Mouse (Mus musculus): ENCODE results near the gene Afdn. TPM values are rescaled to one million over a fixed set of nuclear protein-coding genes. Genes with fewer than 3 reads are reported as not detected.

The Afdn gene
- polyA plus RNA-seq, 1 experiment from 2014 or later, result 64.3 TPM

GRCm38 (mm10) chr17:13732685-13733084 lies 27.7 kb upstream of the Afdn start:
- Histone ChIP-seq H3K9me3 (replicated peaks; ENCODE audit: control insufficient read depth, low read length) (no peaks in the 10 kb centered on the region), H3K36me3 (replicated peaks; ENCODE audit: control insufficient read depth, insufficient read depth, low read depth, low read length) (no peaks in the 10 kb centered on the region), H3K4me2 (ENCODE audit: low read depth, low read length) (no peak overlapping the region), H3K27ac (replicated peaks; ENCODE audit: low read depth, low read length) (no peak overlapping the region), H3K4me3 (ENCODE audit: low read depth, low read length) (no peak overlapping the region), H3K9ac (replicated peaks; ENCODE audit: low read length) (no peak overlapping the region), H3K4me1 (ENCODE audit: control insufficient read depth, insufficient read depth, low read length) (no peaks in the 10 kb centered on the region), H3K27me3 (ENCODE audit: control insufficient read depth, insufficient read depth, low read length) (no peaks in the 10 kb centered on the region)
- ATAC-seq (replicated peaks; ENCODE audit: insufficient number of reproducible peaks, low FRiP score, low TSS enrichment, low read depth), result no peak
- WGBS, result 52% methylated on average over 8 of the region's 8 CpGs
- DNase-seq (ENCODE audit: low spot score), result no peak

DNA sequence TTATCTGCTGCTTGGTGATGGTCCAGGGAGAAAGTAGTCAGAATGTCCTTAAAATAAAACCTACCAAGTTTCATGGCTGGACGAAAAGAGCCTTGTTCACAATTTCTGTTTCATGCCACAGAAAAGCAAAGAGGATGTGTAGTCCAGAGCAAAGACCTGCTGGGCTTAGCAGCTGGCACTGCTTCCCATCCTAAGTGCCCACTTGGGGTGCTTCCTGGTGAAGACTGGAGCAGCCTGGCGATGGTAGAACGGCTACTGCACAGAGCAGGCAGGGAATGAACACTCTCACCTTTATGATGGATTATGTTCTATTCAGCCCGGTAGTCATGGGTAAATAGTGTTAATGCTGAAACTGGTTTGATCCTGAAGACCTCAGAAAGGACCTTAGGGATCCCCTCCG lies 26.4 kb upstream of the Afdn start:
- no peaks in the 10 kb centered on the region for H3K9me3 ChIP-seq (replicated peaks; ENCODE audit: control insufficient read depth, low read length)
- H3K36me3 ChIP-seq (replicated peaks; ENCODE audit: control insufficient read depth, insufficient read depth, low read depth, low read length), result no peaks in the 10 kb centered on the region
- no peak for DNase-seq (ENCODE audit: low spot score)
- H3K4me3 ChIP-seq (ENCODE audit: low read depth, low read length), result no peak overlapping the region
- 89% methylated on average over 5 of the region's 5 CpGs for WGBS
- H3K27ac ChIP-seq (replicated peaks; ENCODE audit: low read depth, low read length), result no peak overlapping the region
- no peak overlapping the region for H3K9ac ChIP-seq (replicated peaks; ENCODE audit: low read length)
- no peaks in the 10 kb centered on the region for H3K4me1 ChIP-seq (ENCODE audit: control insufficient read depth, insufficient read depth, low read length)
- no peak overlapping the region for H3K4me2 ChIP-seq (ENCODE audit: low read depth, low read length)
- H3K27me3 ChIP-seq (ENCODE audit: control insufficient read depth, insufficient read depth, low read length), result no peaks in the 10 kb centered on the region
- ATAC-seq (replicated peaks; ENCODE audit: insufficient number of reproducible peaks, low FRiP score, low TSS enrichment, low read depth), result no peak

DNA sequence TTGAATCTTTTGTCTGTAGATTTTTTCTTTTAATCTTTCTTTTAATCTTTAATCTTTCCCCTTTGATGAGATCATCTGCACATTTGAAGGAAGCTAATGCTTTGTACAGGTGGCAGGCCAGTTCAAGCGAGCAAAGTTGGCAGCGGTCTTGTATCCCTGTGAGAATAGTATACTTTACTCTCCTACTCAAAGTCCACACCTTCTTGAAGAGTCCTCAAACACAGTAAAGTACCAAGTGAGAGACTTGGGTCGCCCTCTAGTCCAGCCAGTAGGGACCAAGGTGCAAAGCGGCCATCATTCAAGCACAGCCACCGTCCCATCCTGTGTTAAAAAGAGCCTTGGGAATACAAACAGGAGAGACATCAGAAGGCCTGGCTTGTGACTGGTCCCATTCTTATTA lies 25.3 kb upstream of the Afdn start:
- Histone ChIP-seq H3K4me1 (ENCODE audit: control insufficient read depth, insufficient read depth, low read length) (no peaks in the 10 kb centered on the region), H3K36me3 (replicated peaks; ENCODE audit: control insufficient read depth, insufficient read depth, low read depth, low read length) (no peaks in the 10 kb centered on the region), H3K4me3 (ENCODE audit: low read depth, low read length) (no peak overlapping the region), H3K9me3 (replicated peaks; ENCODE audit: control insufficient read depth, low read length) (no peaks in the 10 kb centered on the region), H3K27me3 (ENCODE audit: control insufficient read depth, insufficient read depth, low read length) (no peaks in the 10 kb centered on the region), H3K27ac (replicated peaks; ENCODE audit: low read depth, low read length) (no peak overlapping the region), H3K9ac (replicated peaks; ENCODE audit: low read length) (no peak overlapping the region), H3K4me2 (ENCODE audit: low read depth, low read length) (no peak overlapping the region)
- 93% methylated on average over 5 of the region's 5 CpGs for WGBS
- no peak for ATAC-seq (replicated peaks; ENCODE audit: insufficient number of reproducible peaks, low FRiP score, low TSS enrichment, low read depth)
- no peak for DNase-seq (ENCODE audit: low spot score)

DNA sequence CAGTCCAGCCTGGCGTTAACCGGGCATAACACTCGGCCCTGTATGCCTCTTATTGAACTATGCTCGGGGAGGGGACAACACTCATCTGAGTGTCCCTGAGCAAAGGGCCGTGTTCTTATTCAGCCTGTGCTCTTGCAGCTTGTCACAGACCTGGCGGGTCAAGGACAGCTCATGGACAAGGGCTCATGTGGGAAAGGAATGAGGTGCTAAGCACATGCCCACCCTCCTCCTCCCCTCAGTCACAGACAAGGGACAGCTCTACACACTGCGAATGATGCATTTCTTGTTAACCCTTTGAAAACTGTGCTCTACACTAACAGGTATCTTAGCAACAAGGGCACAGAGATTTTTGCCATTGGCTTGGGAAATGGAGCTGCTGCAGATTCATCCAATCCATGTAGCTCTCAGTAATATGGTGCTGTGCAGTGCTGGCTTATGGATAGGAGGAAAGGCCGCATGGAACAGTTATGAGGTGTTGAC lies 24.5 kb upstream of the Afdn start:
- no peak overlapping the region for H3K4me3 ChIP-seq (ENCODE audit: low read depth, low read length)
- H3K36me3 ChIP-seq (replicated peaks; ENCODE audit: control insufficient read depth, insufficient read depth, low read depth, low read length), result no peaks in the 10 kb centered on the region
- no peak overlapping the region for H3K27ac ChIP-seq (replicated peaks; ENCODE audit: low read depth, low read length)
- 0 out of 2 replicates have a peak, but pooled peaks have one; percentile 55 for ATAC-seq (replicated peaks; ENCODE audit: insufficient number of reproducible peaks, low FRiP score, low TSS enrichment, low read depth)
- H3K9ac ChIP-seq (replicated peaks; ENCODE audit: low read length), result no peak overlapping the region
- no peaks in the 10 kb centered on the region for H3K27me3 ChIP-seq (ENCODE audit: control insufficient read depth, insufficient read depth, low read length)
- H3K9me3 ChIP-seq (replicated peaks; ENCODE audit: control insufficient read depth, low read length), result no peaks in the 10 kb centered on the region
- no peak for DNase-seq (ENCODE audit: low spot score)
- H3K4me1 ChIP-seq (ENCODE audit: control insufficient read depth, insufficient read depth, low read length), result no peaks in the 10 kb centered on the region
- WGBS, result 82% methylated on average over 8 of the region's 8 CpGs
- no peak overlapping the region for H3K4me2 ChIP-seq (ENCODE audit: low read depth, low read length)

- H3K4me2 ChIP-seq (ENCODE audit: low read depth, low read length), result no peak overlapping the region
- no peaks in the 10 kb centered on the region for H3K36me3 ChIP-seq (replicated peaks; ENCODE audit: control insufficient read depth, insufficient read depth, low read depth, low read length)
- H3K27ac ChIP-seq (replicated peaks; ENCODE audit: low read depth, low read length), result no peak overlapping the region
- no peak for DNase-seq (ENCODE audit: low spot score)
- no peak overlapping the region for H3K9ac ChIP-seq (replicated peaks; ENCODE audit: low read length)
- no peaks in the 10 kb centered on the region for H3K4me1 ChIP-seq (ENCODE audit: control insufficient read depth, insufficient read depth, low read length)
- no peaks in the 10 kb centered on the region for H3K9me3 ChIP-seq (replicated peaks; ENCODE audit: control insufficient read depth, low read length)
- H3K4me3 ChIP-seq (ENCODE audit: low read depth, low read length), result no peak overlapping the region
- no peak for ATAC-seq (replicated peaks; ENCODE audit: insufficient number of reproducible peaks, low FRiP score, low TSS enrichment, low read depth)
- no peaks in the 10 kb centered on the region for H3K27me3 ChIP-seq (ENCODE audit: control insufficient read depth, insufficient read depth, low read length)
- 69% methylated on average over 6 of the region's 6 CpGs for WGBS
Observed at GRCm38 (mm10) chr17:13737336-13737735, 23.0 kb upstream of the Afdn start.

GRCm38 (mm10) chr17:13738121-13738776 lies 22.1 kb upstream of the Afdn start:
- H3K9me3 ChIP-seq (replicated peaks; ENCODE audit: control insufficient read depth, low read length), result no peaks in the 10 kb centered on the region
- H3K27ac ChIP-seq (replicated peaks; ENCODE audit: low read depth, low read length), result no peak overlapping the region
- no peaks in the 10 kb centered on the region for H3K36me3 ChIP-seq (replicated peaks; ENCODE audit: control insufficient read depth, insufficient read depth, low read depth, low read length)
- no peak overlapping the region for H3K9ac ChIP-seq (replicated peaks; ENCODE audit: low read length)
- H3K4me2 ChIP-seq (ENCODE audit: low read depth, low read length), result no peak overlapping the region
- peak; percentile 27 for DNase-seq (ENCODE audit: low spot score)
- no peak overlapping the region for H3K4me3 ChIP-seq (ENCODE audit: low read depth, low read length)
- H3K4me1 ChIP-seq (ENCODE audit: control insufficient read depth, insufficient read depth, low read length), result no peaks in the 10 kb centered on the region
- WGBS, result 61% methylated on average over 7 of the region's 7 CpGs
- H3K27me3 ChIP-seq (ENCODE audit: control insufficient read depth, insufficient read depth, low read length), result no peaks in the 10 kb centered on the region
- no peak for ATAC-seq (replicated peaks; ENCODE audit: insufficient number of reproducible peaks, low FRiP score, low TSS enrichment, low read depth)

DNA sequence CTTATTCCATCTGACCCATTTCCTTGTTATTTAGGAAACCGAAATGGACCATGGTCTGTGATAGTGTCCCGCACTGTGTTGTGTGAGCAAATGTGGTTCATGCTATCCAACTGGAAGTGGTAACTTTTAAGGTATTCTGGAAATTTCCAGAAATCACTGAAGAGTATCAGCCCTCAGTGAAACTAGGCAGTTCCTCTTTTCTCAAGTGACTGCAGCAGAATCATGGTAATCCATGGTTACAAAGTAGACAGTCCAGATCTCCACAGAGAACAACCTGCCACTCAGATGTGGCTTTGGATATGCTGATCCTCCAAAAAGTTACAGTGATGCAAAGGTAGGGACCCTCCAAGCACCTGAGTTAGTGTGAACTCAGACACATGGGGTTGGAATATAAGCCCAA lies 21.4 kb upstream of the Afdn start:
- Histone ChIP-seq H3K4me1 (ENCODE audit: control insufficient read depth, insufficient read depth, low read length) (no peaks in the 10 kb centered on the region), H3K27ac (replicated peaks; ENCODE audit: low read depth, low read length) (no peak overlapping the region), H3K27me3 (ENCODE audit: control insufficient read depth, insufficient read depth, low read length) (no peaks in the 10 kb centered on the region), H3K36me3 (replicated peaks; ENCODE audit: control insufficient read depth, insufficient read depth, low read depth, low read length) (no peaks in the 10 kb centered on the region), H3K4me2 (ENCODE audit: low read depth, low read length) (no peak overlapping the region), H3K4me3 (ENCODE audit: low read depth, low read length) (no peak overlapping the region), H3K9ac (replicated peaks; ENCODE audit: low read length) (no peak overlapping the region), H3K9me3 (replicated peaks; ENCODE audit: control insufficient read depth, low read length) (no peaks in the 10 kb centered on the region)
- no peak for DNase-seq (ENCODE audit: low spot score)
- no peak for ATAC-seq (replicated peaks; ENCODE audit: insufficient number of reproducible peaks, low FRiP score, low TSS enrichment, low read depth)
- WGBS, result 90% methylated on average over 2 of the region's 2 CpGs

GRCm38 (mm10) chr17:13739981-13740380 lies 20.4 kb upstream of the Afdn start:
- Histone ChIP-seq H3K4me1 (ENCODE audit: control insufficient read depth, insufficient read depth, low read length) (no peaks in the 10 kb centered on the region), H3K4me2 (ENCODE audit: low read depth, low read length) (no peak overlapping the region), H3K27ac (replicated peaks; ENCODE audit: low read depth, low read length) (no peak overlapping the region), H3K4me3 (ENCODE audit: low read depth, low read length) (no peak overlapping the region), H3K9ac (replicated peaks; ENCODE audit: low read length) (no peak overlapping the region), H3K9me3 (replicated peaks; ENCODE audit: control insufficient read depth, low read length) (no peaks in the 10 kb centered on the region), H3K36me3 (replicated peaks; ENCODE audit: control insufficient read depth, insufficient read depth, low read depth, low read length) (no peaks in the 10 kb centered on the region), H3K27me3 (ENCODE audit: control insufficient read depth, insufficient read depth, low read length) (no peaks in the 10 kb centered on the region)
- 85% methylated on average over 5 of the region's 5 CpGs for WGBS
- ATAC-seq (replicated peaks; ENCODE audit: insufficient number of reproducible peaks, low FRiP score, low TSS enrichment, low read depth) (no peak), DNase-seq (ENCODE audit: low spot score) (no peak)

Data from embryonic facial prominence, embryonic 11.5 days (tissue).